Mouse (Mus musculus): ENCODE results near the gene Mtch1.
"Not testable (repeated sequence)": the region's sequence is repeated elsewhere in the genome, so short reads cannot be mapped to it uniquely, and the experiment has no call there.

The Mtch1 gene

DNA sequence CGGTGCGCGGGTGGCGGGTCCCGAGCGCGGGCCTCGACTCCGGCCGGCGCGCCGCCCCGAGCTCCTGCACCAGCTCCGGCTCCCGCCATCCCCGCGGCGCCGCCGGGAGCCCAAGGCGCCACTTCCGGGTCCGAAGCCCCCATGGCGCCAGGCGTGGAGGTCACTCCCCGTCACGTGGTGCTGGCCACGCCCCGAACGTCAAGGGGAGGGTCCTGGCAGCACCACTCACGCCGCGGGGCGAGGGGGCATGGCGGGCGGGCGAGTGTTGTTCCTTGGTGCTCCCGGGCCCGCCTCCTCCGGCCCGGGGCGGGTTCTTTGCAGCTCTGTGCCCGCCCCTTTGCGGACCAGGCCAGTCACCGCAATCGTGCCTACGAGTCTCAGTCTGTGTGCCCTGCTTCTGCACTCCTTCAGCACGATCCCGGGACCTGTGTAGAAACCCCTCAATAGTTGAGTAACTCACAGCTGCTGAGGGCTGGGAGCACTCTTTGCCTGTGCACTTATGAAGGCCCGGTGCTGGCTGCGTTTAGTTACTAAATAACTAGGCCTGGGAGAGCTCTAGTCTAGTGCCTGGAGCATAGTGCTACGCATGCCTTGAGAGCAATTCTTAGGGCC, at the start of gene Mtch1:
TSS of gene Mtch1 (minus strand) at position 290 of the 612 bp plus-strand sequence.
- DNase-seq: peak; percentile 95 to 98

GRCm38 (mm10) chr17:29396821-29397242, 49.1 kb upstream of the Mtch1 start:
- peak; percentile 84 to 85 for DNase-seq

- no peak for DNase-seq
Observed at GRCm38 (mm10) chr17:29396056-29396799, 48.5 kb upstream of the Mtch1 start.

- no peak for DNase-seq
Observed at GRCm38 (mm10) chr17:29395381-29395780, 47.6 kb upstream of the Mtch1 start.

GRCm38 (mm10) chr17:29394761-29395160, 47.0 kb upstream of the Mtch1 start:
- not testable (repeated sequence) for DNase-seq

DNA sequence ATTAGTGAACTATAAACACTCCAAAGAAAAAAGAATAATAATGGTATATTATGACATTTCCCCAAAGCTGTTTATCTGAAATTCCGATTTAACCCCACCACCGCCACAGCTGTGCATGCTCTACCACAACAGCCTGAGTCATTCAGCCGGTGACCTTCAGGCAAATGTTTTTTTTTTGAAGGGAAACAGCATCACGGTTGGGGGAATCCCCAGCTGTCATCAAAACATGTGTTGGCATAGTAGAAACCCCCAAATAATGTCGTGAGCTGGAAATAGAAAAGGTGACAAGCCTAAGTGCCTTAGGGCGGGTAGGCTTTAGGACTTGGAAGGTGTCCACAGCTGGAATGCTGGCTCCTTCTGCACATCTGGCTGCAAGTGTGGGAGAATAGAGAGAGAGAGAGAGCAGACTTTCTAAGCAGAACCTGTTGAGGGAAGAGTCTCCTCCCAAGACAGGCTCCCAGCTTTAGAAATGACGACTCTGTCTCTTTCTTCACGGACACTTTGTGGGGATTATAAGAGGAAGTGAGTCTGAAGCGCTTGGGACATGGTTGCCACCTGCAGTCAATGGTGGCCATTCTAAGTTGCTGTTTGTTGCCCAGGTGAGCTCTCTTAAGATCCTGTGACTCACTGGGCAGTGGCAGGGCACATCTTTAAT, 46.5 kb upstream of the Mtch1 start:
- DNase-seq: no peak

- DNase-seq: no peak
Observed at GRCm38 (mm10) chr17:29393335-29394089, 45.8 kb upstream of the Mtch1 start.

GRCm38 (mm10) chr17:29391280-29391679, 43.5 kb upstream of the Mtch1 start:
- no peak for DNase-seq

DNA sequence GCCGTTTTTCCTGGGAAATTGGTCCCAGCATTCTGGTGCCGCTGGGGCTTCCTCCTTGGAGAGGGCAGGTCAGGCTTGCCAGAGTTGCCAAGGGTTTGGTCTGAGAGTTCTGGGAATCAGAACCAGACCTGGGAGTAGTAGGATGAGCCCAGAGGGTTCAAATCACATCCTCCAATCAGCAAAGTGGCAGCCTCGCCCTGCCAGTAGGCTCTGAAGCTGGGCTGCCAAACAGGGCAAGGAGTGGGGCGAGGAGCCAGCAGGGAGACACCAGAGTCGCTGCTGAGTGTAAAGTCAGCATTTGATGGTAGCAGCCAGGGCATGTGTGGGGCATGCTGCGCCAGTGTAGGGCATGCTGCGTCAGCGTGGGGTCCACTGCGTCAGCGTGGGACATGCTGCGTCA, 41.2 kb upstream of the Mtch1 start:
- peak; percentile 22 to 31 for DNase-seq

DNA sequence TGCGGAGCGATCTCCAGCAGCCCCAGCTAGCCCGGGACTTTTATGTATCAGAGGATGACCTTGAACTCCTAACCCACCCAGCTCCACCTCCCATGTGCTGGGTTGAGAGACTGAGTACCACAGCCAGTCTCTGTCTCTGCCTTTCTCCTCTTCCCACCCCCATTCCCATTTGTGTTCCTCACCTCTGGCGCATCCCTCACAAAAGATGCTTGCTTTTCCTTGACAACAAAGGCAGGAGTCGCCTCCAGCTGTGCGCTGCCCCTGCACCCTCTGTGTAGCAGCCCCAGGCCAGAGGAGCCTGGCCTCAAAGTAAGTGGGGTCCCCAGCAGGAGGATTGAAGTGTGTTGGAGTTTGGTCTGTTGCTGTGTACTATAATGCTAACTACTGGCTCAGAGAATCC, 38.0 kb upstream of the Mtch1 start:
- DNase-seq: no peak

GRCm38 (mm10) chr17:29384850-29385438, 37.2 kb upstream of the Mtch1 start:
- DNase-seq: no peak

DNA sequence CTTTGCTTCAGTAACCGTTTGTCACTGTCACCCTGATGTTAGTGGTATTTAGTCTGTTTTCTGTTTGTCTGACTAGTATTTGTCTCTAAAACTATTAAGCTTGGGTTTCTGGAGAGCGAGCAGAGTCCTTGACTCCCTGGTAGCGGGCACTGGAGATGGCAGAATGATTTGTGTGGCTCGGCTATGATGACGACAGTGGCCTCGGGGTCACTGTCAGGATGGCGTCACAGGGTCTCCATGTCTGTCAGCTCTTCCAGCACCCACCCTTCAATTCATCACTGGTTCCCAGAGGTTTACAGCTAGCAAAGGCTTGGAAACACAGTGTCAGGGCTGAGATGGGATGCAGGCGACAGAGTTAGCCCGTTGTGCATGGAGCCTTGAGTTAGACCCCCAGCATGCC, 36.2 kb upstream of the Mtch1 start:
- no peak for DNase-seq

DNA sequence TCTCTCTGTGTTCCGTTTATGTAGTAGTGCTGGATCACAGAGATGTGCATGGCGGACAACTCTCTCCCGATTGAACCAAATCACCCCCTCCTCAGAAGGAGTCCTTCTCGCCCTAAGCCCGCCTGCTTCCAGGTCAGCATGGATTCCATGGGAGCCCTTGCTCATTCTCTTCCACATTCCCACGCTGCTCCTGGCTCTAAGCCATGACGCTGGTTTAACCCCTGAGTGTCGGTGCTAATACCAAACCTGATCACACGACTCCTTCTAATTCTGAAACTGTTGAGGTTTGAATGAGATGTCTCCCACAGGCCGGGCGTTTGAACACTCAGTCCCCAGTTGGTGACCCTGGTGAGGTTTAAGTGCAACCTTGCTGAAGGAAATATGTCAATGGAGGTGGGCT, 34.7 kb upstream of the Mtch1 start:
- no peak for DNase-seq

DNA sequence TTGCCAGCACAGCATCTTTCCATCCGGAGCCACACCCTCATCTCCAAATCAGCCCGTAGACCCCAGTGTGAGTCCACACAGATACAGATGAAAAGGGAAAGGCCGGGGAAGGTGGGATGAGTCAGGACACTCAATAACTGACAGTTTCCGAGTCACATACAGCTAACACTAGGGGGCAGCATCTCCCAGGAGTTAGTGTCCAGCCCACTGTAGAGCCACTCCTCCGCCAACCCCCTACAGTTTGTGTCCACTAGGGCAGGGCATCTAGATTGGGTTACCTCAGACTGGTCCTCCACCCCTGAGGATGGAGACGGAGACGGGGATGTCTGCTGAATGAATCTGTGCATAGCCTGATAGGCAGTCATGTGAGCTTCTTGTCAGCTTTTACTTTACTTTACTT, 33.7 kb upstream of the Mtch1 start:
- DNase-seq: peak; percentile 61 to 63

GRCm38 (mm10) chr17:29380241-29380640, 32.5 kb upstream of the Mtch1 start:
- no peak for DNase-seq

- DNase-seq: no peak
Observed at GRCm38 (mm10) chr17:29378056-29378455, 30.3 kb upstream of the Mtch1 start.

DNA sequence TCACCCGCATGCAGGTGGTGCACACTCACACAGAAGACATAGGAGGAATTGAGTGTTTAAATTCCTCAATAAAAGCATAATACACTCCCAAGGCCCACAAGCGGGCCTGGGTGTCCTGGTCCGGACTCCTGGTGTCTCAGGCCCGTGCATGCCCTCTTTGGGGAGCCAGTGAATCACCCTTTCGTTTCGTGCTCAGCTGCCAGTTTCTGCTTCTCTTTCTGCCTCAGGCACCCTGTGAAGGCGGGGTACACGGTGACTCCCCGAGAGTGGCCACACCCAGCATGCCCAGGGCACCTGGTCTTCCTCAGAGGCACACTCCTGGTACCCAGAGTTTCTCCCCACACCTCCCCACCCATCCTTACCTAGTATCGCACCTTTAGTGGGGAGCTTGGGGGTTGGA, 28.1 kb upstream of the Mtch1 start:
- no peak for DNase-seq

GRCm38 (mm10) chr17:29370984-29371723, 23.4 kb upstream of the Mtch1 start:
- peak; percentile 94 to 98 for DNase-seq

DNA sequence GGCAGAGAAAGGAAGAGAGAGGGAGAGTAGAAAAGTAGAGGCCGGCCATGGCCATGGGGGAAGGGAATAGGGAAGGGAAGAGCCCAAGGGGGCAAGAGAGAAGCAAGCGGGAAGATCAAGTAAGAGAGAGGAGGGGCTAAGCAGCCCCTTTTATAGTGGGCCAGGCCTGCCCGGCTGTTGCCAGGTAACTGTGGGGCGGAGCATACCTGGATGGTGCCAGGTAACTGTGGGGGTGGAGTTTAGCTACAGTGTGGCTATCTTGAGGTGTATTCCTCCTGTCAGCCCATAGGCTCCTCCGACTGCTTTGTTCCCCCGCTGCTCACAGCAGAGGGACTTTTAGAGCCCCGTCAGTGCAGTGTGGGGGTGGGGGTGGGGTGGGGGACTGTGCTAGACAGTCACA, 21.0 kb upstream of the Mtch1 start:
- DNase-seq: no peak

DNA sequence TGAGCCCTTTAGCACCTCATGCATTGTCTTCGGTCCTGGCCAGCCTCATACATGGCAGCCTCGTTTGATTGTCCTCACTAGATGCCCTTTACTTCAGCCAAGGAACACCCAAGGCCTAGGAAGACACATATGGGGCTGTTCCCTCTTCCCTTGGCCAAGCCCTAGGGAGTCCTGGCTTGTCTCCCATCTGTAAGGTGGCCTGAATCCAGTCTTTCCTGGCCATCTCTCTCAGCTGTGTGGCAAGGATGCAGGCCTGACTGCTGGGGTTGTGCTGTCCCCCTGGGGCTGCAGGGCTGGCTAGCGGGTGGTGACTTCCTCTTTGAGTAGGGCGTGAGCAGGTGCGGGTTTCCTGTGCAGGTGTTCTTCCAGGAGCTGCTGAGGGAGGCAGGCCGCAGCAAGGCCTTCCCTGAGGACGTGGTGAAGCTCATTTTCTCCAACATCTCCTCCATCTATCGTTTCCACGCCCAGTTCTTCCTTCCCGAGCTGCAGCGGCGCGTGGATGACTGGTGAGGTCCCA, 17.4 kb upstream of the Mtch1 start:
- peak; percentile 39 to 51 for DNase-seq

GRCm38 (mm10) chr17:29363109-29363508, 15.4 kb upstream of the Mtch1 start:
- no peak for DNase-seq

Data from cerebellum, postnatal 36 days (tissue).